Mouse (Mus musculus) kidney, embryonic 16.5 days (tissue): ENCODE data around the gene Cybrd1. TPM values are rescaled to one million over a fixed set of nuclear protein-coding genes. Genes with fewer than 3 reads are reported as not detected.

Source experiments
- ATAC-seq: fragments of 200-750 bp; cut with Nextera tagmentation; 2 replicates; pipeline ENCODE4 v1.8.0; 2017; ENCODE audit warnings: moderate TSS enrichment; ENCODE audit not compliant: low FRiP score, low TSS enrichment
- H3K27ac ChIP-seq: fragments of 300-500 bp; sonication (generic); 2 replicates; pipeline ENCODE4 v1.5.1; 2014; ENCODE audit warnings: low read length
- H3K27me3 ChIP-seq: fragments of 300-500 bp; sonication (generic); 2 replicates; pipeline ENCODE4 v1.6.1; 2014; ENCODE audit warnings: low read length, control low read depth, mixed read lengths; ENCODE audit not compliant: insufficient read depth
- H3K36me3 ChIP-seq: fragments of 300-500 bp; sonication (generic); 2 replicates; pipeline ENCODE4 v1.6.1; 2014; ENCODE audit warnings: low read length, control low read depth, mixed read lengths; ENCODE audit not compliant: insufficient read depth
- H3K4me1 ChIP-seq: fragments of 300-500 bp; sonication (generic); 2 replicates; pipeline ENCODE4 v1.6.1; 2014; ENCODE audit warnings: low read length, control low read depth, mixed read lengths; ENCODE audit not compliant: insufficient read depth
- H3K4me2 ChIP-seq: fragments of 300-500 bp; sonication (generic); replicated peaks from 2 replicates; pipeline ENCODE4 v1.6.1; 2014; ENCODE audit warnings: low read depth, low read length
- H3K4me3 ChIP-seq: fragments of 300-500 bp; sonication (generic); 2 replicates; pipeline ENCODE4 v1.5.1; 2014; ENCODE audit warnings: mild to moderate bottlenecking, low read length
- H3K9ac ChIP-seq: fragments of 300-500 bp; sonication (generic); replicated peaks from 2 replicates; pipeline ENCODE4 v1.6.1; 2014; ENCODE audit warnings: low read length
- H3K9me3 ChIP-seq: fragments of 300-500 bp; sonication (generic); 2 replicates; pipeline ENCODE4 v1.6.1; 2016; ENCODE audit warnings: low read length, control low read depth
- WGBS: fragments of 180-500 bp; shearing (Covaris S2); extraction: QIAGEN DNeasy Blood & Tissue Kit; methylation state at CpG from one replicate; pipeline ENCODE4 v1.1.7; 2014; 5-methylcytosine and 5-hydroxymethylcytosine counted together
- polyA plus RNA-seq: library from polyadenylated mRNA; unstranded; fragments of >200 nt; fragmentation: Nextera tagmentation; extraction: Ambion mirVana; gene quantifications from 2 replicates; pipeline ENCODE4 v1.2.1, GENCODE M21; 2015

Cybrd1 gene
- polyA plus RNA-seq, 1 experiment from 2014 or later: 1.5 TPM

GRCm38 (mm10) chr2:71102621-71103291 is 15.0 kb upstream of the Cybrd1 start:
- Histone ChIP-seq H3K9ac (no peak overlapping the region), H3K27me3 (no peaks in the 10 kb centered on the region), H3K4me1 (no peaks in the 10 kb centered on the region), H3K4me2 (no peak overlapping the region), H3K36me3 (peaks cover 5% of the 10 kb centered on the region; the same call in 1 of the 2 replicates), H3K9me3 (no peaks in the 10 kb centered on the region), H3K27ac (no peak overlapping the region), H3K4me3 (no peak overlapping the region)
- ATAC-seq: no peak
- WGBS: 75% methylated on average over 10 of the region's 10 CpGs

GRCm38 (mm10) chr2:71103292-71103680 is 14.4 kb upstream of the Cybrd1 start:
- Histone ChIP-seq H3K4me1 (no peaks in the 10 kb centered on the region), H3K4me2 (no peak overlapping the region), H3K9me3 (no peaks in the 10 kb centered on the region), H3K27me3 (no peaks in the 10 kb centered on the region), H3K4me3 (no peak overlapping the region), H3K27ac (no peak overlapping the region), H3K9ac (no peak overlapping the region), H3K36me3 (peaks cover 5% of the 10 kb centered on the region; the same call in 1 of the 2 replicates)
- WGBS: 91% methylated on average over 4 of the region's 4 CpGs
- ATAC-seq: no peak

DNA sequence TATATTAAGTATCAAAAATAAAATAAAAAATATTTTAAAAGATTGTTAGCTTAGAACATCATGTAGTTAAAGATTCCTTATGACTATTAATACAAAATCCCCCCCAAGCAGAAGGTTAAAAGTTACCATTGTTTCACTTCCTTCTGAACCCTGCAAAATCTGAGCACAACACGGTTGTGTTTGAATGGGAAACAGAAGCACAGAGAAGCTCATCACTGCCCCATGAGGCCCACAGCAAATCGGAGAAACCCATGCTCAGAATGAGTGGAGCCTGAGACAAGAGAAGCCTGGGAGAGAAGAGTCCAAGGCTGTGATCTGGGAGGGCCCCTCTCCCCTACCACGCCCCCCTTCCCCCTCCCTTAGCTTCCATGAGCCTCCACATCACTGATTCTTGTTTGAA is 13.0 kb upstream of the Cybrd1 start:
- H3K36me3 ChIP-seq: peaks cover 5% of the 10 kb centered on the region; the same call in 1 of the 2 replicates
- no peak overlapping the region for H3K9ac ChIP-seq
- H3K27me3 ChIP-seq: no peaks in the 10 kb centered on the region
- no peak overlapping the region for H3K27ac ChIP-seq
- no peak overlapping the region for H3K4me3 ChIP-seq
- ATAC-seq: no peak
- 63% methylated on average over 3 of the region's 3 CpGs for WGBS
- H3K4me1 ChIP-seq: no peaks in the 10 kb centered on the region
- no peak overlapping the region for H3K4me2 ChIP-seq
- no peaks in the 10 kb centered on the region for H3K9me3 ChIP-seq

DNA sequence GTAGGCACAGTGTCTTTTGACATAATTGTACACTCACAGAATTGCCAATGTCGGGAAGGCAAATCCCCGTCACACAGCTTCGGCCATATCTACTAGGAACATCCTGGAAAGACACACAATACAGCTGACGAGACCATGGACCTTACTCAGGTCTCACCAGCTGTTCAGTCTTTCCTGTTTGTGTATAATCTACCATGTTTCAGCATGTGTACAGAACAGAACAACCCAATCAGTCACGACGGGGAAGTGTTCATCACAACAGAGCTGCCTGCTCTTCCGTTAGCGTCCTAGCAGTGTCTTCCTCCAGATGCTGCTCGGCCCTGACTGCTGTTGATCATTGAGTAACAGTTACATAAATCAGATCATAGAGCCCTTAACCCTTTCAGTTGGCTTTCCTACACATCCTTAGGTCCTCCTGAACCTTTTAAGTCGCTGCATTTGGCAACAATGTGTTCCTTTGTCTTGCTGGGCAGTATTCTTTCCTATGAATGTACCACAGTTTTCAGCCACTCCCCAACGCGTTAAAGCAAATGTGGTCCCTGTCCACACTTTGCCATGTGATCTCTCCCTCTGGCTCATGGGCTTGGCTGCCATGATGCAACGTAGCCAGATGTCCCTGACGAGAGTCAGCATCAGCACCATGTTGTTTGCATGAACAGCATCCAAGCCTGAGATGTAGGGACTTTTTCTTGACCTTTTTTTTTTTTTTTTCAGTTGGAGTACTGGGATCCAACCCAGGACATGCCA is 12.1 kb upstream of the Cybrd1 start:
- no peak for ATAC-seq

GRCm38 (mm10) chr2:71107225-71107624 is 10.5 kb upstream of the Cybrd1 start:
- Histone ChIP-seq H3K9ac (no peak overlapping the region), H3K36me3 (no peaks in the 10 kb centered on the region), H3K4me1 (no peaks in the 10 kb centered on the region), H3K27me3 (no peaks in the 10 kb centered on the region), H3K4me2 (no peak overlapping the region), H3K27ac (no peak overlapping the region), H3K9me3 (no peaks in the 10 kb centered on the region), H3K4me3 (no peak overlapping the region)
- ATAC-seq: no peak
- WGBS: 71% methylated on average over 2 of the region's 2 CpGs

More for the DNA sequence above, 12.1 kb upstream of the Cybrd1 start:
- no peak overlapping the region for H3K4me2 ChIP-seq
- 82% methylated on average over 14 of the region's 14 CpGs for WGBS
- H3K9me3 ChIP-seq: no peaks in the 10 kb centered on the region
- H3K27me3 ChIP-seq: no peaks in the 10 kb centered on the region
- H3K27ac ChIP-seq: no peak overlapping the region
- H3K36me3 ChIP-seq: peaks cover 1% of the 10 kb centered on the region; the same call in 1 of the 2 replicates
- H3K4me3 ChIP-seq: no peak overlapping the region
- H3K9ac ChIP-seq: no peak overlapping the region
- no peaks in the 10 kb centered on the region for H3K4me1 ChIP-seq

DNA sequence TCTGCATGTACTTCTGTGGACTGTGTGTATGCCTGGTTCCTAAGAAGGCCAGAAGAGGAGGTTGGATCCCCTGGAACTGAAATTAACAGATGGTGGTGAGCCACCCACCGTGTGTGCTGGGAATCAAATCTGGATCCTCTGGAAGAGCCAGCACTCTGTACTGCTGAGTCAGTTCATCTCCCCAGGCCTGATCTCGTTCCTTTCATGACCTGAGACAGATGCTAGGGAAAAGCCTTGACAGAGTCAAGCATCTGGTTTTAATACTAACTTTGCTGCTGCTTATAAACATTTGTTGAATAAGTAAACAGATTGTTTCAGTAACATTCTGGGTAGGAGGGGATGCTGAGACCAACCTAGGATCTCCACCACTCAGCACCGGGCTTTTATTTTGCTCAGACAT is 9.2 kb upstream of the Cybrd1 start:
- ATAC-seq: no peak
- H3K27me3 ChIP-seq: no peaks in the 10 kb centered on the region
- H3K4me1 ChIP-seq: no peaks in the 10 kb centered on the region
- H3K9ac ChIP-seq: no peak overlapping the region
- H3K36me3 ChIP-seq: no peaks in the 10 kb centered on the region
- no peak overlapping the region for H3K27ac ChIP-seq
- no peak overlapping the region for H3K4me3 ChIP-seq
- no peak overlapping the region for H3K4me2 ChIP-seq
- H3K9me3 ChIP-seq: no peaks in the 10 kb centered on the region
- 78% methylated on average over 3 of the region's 3 CpGs for WGBS

DNA sequence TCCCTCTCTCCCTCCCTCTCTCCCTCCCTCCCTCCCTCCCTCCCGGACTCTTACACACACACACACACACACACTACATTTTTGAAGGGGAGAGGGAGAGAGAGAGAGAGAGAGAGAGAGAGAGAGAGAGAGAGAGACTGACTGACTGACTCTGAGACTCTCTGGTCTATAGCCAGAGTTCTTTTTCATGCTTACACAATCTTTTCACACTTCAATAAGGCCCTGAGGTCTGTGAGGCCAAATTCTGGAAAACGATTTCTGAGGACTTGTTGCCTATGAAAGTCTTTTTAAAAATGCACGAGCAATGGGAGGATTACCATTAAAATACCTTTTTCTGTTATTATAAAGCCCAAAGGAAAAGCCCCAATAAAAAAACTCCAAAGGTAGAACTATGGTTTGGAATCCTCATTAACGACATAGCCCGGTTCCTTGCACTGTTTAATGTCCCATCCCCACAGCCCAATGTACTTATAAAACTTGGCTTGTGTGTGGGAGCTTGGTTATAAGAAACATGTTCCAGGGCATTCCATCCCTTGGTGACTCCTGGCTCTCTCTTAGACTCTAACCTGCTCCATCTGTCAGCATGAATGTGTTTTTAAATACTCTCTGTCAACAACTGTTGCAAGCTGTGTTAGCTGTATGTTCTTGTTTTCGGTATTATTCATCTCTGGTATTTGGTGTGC is 4.1 kb upstream of the Cybrd1 start:
- WGBS: 84% methylated on average over 5 of the region's 6 CpGs
- peaks cover 10% of the 10 kb centered on the region; the same call in 1 of the 2 replicates for H3K4me1 ChIP-seq
- ATAC-seq: no peak
- peaks cover 6% of the 10 kb centered on the region for H3K27me3 ChIP-seq
- no peak overlapping the region for H3K9ac ChIP-seq
- peaks cover 5% of the 10 kb centered on the region for H3K9me3 ChIP-seq
- no peak overlapping the region for H3K27ac ChIP-seq
- no peak overlapping the region for H3K4me3 ChIP-seq
- no peak overlapping the region for H3K4me2 ChIP-seq
- no peaks in the 10 kb centered on the region for H3K36me3 ChIP-seq

GRCm38 (mm10) chr2:71116151-71116550 is 1.6 kb upstream of the Cybrd1 start:
- Histone ChIP-seq H3K27ac (no peak overlapping the region), H3K4me3 (no peak overlapping the region), H3K9me3 (peaks cover 5% of the 10 kb centered on the region), H3K27me3 (peaks cover 15% of the 10 kb centered on the region), H3K4me1 (peaks cover 11% of the 10 kb centered on the region; the same call in 1 of the 2 replicates), H3K4me2 (no peak overlapping the region), H3K9ac (no peak overlapping the region), H3K36me3 (no peaks in the 10 kb centered on the region)
- 89% methylated on average over 4 of the region's 4 CpGs for WGBS
- ATAC-seq: no peak

- no peak overlapping the region for H3K9ac ChIP-seq
- peaks cover 15% of the 10 kb centered on the region for H3K27me3 ChIP-seq
- WGBS: 84% methylated on average over 10 of the region's 10 CpGs
- H3K36me3 ChIP-seq: no peaks in the 10 kb centered on the region
- H3K27ac ChIP-seq: no peak overlapping the region
- no peak overlapping the region for H3K4me3 ChIP-seq
- ATAC-seq: no peak
- H3K4me1 ChIP-seq: peaks cover 13% of the 10 kb centered on the region
- peaks cover 4% of the 10 kb centered on the region for H3K9me3 ChIP-seq
- no peak overlapping the region for H3K4me2 ChIP-seq
Measured at GRCm38 (mm10) chr2:71120844-71121243, 3.1 kb downstream of the Cybrd1 start.
